Mouse (Mus musculus) ES-E14 (cell line): Measurements from ENCODE around the gene Zfp503.

Experiments
- CHD2 ChIP-seq: IDR thresholded peaks from 2 replicates; pipeline ENCODE4 v1.6.1; 2014; ENCODE audit warnings: mild to moderate bottlenecking, low read depth, low read length, inconsistent platforms
- HCFC1 ChIP-seq: IDR thresholded peaks from 2 replicates; pipeline ENCODE4 v1.6.1; 2012; ENCODE audit warnings: low read length, inconsistent platforms, borderline replicate concordance; ENCODE audit not compliant: insufficient read depth
- MAFK ChIP-seq: IDR thresholded peaks from 2 replicates; pipeline ENCODE4 v1.6.1; 2014; ENCODE audit warnings: mild to moderate bottlenecking, low read depth, low read length, inconsistent platforms; ENCODE audit not compliant: insufficient read depth
- ZC3H11A ChIP-seq: IDR thresholded peaks from 2 replicates; pipeline ENCODE4 v1.6.1; 2012; ENCODE audit warnings: low read depth, mild to moderate bottlenecking, inconsistent platforms, low read length, borderline replicate concordance
- ZNF384 ChIP-seq: IDR thresholded peaks from 2 replicates; pipeline ENCODE4 v1.6.1; 2012; ENCODE audit warnings: low read depth, low read length, inconsistent platforms

DNA sequence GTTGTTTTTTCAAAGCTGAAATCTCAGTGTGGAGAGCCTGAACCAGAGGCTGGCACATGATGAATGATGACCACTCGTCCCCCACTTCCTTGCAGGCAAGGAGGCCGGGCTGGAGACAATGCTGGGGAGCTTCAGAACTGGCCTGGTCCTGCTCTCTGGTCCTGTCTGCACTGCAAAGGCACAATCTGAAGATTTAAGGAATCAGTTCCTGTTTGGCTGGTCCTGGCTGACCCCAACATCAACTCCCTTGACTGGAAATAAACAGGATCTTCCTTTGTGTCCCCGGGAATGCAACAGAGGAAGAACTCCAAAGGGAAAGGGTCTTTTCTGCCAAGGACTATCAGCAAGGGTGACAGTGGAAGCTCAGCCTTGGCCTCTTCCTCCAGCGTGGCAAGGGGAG is 25.4 kb upstream of the Zfp503 start:
- no peak for TF ChIP-seq ZNF384
- TF ChIP-seq HCFC1 = no peak
- TF ChIP-seq CHD2 = no peak
- no peak for TF ChIP-seq ZC3H11A
- no peak for TF ChIP-seq MAFK
